Mouse (Mus musculus) mesoderm, embryonic 11.5 days (tissue): ENCODE results near the gene Samd5.

Experiments used
- DNase-seq: peaks from one replicate; pipeline ENCODE4 v3.0.0-alpha.2; 2012; ENCODE audit warnings: low read depth, low spot score

Gene Samd5

DNA sequence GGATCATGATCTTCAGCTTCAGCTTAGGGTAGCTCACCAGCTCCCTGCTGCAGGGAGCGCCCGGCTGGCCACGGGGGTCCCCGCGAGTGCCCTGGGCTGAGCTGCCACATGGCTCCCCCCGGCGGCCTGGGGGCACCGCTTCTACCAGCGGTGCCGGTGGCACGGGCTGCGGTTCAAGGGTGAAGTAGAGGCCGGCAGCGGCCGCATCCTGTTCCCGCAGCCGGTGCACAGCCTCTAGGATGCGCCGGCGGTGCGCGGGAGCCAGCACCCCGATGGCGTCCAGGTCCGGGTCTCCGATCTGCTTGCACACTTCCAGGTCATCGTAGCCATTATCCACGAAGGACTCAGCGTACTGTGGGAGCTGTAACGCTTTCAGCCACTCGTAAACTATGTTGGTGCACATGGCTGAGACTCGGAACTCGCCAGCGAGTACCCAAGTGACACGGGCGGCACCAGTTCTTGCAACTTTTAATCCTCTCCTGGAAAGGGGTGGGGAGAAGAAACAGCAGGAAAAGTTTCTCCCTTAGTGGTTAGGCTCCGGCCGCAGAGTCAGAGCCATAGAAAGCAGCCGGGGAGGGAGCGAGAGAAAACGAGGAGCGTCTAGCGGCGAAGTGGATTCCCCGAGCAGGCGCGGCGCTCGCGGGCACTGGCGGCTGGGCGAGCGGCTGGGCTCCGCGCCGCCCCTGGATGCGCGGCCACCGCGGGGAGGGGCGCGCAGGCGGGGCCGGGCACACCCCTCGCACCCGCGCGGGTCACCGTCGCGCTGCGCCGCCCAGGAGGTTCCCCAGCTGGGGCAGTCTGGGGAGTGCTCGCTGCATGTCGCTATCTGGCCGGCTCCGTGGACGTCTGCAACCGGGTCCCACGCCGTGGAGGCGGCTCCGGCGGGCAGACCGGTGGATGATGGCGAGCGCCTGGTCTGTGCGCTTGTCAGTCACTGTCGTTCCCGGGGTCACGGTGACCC, at the start of gene Samd5:
Samd5 (minus strand) TSS at position 648 of the 961 bp plus-strand sequence.
- DNase-seq = peak; percentile 62

DNA sequence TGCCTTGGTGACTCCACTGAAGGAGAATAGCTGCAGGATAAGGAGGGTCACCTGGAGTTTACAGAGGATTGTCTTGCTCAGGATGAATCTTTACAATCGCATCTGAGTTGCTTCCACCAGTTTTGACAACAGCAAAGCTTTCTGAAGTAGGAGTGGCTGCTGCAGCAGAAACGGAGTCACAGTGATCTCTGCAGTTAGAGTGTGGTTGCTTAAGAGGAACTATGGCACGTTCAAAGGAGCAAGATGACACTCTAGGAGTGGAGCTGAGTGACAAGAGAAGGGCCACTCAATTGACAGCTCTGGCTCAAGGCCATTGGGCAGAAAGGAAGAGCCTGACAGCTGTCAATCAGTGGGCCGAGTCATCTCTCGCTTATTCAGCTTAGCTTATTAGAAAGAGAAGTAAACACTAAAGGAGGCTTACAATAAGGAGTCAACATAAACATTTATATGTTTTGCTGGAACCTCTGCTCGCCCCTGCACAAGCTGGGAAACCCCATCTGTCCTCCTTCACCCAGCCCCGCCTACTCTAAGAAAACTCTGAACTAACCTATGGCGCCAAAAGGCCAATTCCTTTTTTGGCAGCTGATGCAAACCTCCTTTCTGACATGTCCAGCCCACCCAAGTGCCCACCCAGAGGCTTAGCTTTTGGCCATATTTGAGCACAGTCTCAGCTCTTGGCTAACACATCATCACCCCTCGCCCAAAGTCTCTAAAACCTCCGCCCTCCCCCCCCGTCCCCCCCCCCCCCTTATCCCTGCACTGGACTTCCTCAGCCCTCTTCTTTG, 47.7 kb upstream of the Samd5 start:
- no peak for DNase-seq

DNA sequence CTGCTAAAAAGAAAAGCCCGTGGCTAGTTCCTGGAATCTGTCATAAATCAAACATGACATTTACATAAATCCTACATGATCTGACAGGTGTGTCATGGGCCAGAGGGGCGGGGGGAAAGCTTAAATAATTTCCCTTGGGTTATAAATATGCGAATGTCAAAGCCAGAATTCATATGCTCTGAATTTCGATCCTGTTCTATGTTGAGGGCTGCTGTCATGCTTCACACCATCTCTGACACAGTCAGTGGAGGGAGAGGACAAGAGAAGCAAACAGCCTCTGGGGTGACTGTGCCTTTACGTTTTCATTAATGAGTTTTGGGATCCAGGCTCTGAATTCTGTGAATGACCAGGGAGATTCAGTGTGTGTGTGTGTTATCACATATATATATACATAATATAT, 45.0 kb upstream of the Samd5 start:
- no peak for DNase-seq

DNA sequence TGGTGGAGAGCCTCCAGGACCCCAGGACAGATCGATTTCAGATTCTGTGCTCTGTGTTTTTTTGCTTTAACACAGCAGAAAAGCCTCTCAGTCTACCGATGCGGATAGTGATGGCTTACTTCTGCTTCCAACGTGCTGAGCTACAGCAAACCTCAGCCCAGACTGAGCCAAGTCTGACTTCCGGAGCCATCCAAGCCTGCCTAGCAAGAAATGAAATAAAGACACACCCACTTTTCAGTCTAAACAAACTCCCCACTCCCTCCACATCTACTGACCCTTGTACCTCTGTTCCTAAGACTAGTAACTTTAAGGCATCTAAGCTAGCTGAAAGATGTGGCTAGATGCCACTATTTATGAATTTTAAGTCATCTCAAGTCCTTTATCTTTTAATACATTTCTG, 43.1 kb upstream of the Samd5 start:
- DNase-seq = no peak

DNA sequence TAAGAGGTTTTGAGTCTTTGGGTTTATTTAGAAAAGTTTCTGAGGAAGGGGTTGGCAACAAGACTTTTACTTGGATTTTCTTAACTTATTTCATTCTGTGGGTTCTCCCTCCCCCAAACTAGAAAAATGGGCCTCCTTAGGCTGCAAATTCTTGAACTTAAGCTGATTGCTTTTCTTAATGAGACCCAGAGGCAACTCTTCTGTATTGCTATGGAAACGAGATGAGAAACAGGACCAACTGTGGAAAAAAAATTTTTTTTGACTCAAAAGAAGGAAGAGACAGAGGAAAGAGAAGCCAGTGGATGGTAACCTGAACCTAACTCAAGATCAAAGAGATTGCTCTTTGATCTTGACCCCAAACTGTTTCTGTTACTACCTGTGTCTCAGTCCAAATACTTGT, 29.9 kb upstream of the Samd5 start:
- DNase-seq = no peak

DNA sequence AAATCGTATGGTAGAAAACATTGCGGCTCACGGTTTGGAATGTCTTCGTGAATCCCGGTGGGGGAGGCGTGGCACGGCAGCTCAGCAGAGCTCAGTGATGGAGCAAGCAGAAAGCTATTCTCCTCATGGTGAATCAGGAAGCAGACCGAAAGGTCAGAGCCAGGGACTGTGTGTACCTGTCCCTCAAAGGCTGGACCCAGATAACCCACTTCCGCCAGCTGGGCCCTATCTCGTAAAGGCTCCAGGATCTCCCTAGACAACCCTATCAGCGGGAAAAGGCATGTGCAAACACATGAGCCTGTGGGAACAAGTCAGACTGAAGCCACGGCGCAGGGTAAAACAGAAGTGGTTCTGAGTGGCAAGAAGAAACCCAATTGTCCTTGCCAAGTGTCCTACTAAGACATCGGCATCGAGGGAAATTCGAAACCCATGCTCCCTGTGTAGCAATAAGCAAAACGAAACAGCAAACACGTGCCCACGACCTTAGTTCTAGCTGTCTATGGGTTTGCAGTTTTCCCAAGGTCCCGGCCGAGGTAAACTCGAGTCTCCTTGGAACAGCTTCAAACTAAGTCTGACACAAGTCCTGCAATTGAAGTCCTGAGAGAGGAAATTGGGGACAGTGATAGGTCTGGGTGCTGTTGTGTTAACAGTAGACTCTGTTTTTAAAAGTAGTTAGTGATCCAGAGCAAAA, 24.2 kb upstream of the Samd5 start:
- no peak for DNase-seq

DNA sequence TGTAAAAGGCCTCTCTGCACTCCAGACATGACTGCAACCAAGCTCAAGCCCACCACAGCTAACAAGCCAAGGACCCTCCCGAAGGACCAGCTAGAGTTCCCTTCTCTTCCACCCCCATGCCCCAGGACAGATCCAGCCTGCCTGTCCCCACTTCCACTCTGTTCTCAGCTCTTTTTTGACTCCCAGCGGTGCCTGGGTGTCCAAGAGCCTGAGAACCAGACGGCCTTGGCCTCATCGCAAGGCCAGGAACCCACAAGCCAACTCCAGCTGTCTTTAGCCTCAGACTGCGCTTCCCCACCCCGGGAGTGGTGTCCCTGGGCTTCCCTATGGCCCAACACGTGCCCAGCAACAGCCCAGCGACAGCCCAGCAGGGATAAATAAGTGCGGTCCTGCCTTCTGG, 23.1 kb upstream of the Samd5 start:
- no peak for DNase-seq

DNA sequence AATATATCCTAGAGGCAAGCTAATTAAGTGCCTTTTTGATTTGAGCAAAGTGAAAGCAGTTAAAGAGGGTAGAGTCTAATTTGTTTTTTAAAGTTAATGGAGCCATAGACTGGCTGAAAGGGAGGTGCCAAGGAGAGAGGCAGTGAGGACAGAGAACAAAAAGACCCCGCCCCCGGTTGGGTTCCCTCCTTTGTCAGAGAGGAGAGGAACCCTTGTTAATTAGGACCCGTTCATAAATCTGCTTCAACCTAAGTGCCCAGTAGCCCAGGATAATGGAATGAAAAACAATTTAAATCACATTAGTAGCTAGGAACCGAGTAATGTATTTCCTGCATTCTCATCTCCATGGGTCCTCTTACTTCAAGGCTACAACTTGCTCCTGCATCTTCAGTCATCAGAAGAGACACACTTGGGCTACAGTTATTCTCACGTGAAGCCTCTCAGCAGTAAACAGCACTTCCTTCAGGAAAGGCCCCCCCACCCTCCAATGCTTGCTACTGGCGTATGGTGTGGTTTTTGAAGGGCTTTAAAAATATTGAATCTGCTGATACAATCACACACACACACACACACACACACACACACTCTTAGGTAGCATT, 21.6 kb upstream of the Samd5 start:
- DNase-seq = peak; percentile 57

DNA sequence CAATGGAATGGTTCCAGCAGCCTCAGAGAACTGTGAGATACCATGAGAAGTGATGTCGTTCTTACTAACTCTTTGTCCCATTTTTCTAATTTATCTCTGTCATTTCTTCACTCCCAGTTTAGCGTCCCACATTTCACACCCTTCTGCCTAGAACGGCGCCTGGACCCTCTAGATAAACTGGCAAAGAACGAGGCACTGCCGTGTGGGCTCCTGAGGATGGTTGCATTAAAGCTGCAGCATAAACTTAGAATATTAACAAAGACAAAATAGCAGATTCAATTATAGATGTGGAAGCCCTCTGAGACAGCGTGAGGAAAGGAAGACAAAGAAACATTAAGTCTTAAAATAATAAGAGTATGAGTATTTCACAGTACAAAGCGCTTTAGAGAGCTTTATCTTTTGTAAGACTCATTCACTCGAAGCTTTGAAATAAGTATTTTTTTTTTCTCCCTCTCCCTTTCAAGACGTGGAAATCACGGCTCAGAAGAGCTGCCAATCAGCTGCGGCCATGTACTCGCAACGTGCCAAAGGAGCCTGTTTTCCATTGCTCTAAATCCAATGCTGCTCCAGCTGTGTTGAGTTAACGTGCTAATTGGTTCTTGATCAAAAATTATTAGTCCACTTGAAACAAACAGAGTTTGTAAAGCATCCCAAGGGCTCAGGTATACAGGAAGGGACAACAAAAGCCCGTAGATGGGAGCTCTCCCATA, 19.1 kb upstream of the Samd5 start:
- no peak for DNase-seq

DNA sequence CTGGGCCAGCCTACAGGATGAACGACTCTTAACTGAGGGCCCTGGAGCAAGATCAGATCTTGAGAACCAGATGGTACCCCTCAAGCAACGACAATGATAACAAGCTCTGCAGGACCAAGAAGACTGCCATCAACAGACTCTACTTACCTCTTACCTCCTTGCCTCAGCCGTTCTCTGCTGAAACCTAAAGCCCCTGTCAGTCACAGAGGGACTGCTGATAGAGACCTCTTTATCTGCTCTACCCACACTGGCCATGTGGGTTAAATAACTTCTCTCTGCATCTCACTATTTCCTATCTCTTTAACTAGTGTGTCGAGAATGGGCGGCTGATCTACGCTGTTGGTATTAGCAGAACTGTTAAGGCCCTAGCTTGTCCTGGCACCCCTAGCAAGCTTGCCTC, 5.9 kb upstream of the Samd5 start:
- DNase-seq = no peak

DNA sequence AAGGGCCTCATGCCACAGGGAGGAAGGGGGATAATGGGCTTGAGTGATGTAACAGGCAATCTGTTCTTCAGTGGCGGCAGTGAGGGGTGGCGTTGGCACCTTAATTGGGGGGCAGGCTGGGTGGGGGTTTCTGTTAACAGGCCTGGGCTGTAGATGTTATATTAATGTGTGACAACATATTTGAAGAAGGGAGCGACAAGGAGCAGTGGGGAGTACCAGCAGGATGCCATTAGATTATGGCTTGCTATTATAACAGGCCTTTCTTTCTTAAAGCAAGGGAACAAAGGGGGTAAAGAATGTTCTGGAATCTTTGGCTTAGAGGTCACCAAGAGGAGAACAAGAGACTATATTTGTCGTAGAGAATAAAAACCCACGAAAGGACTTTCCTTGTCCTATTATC, 4.9 kb upstream of the Samd5 start:
- DNase-seq = no peak

DNA sequence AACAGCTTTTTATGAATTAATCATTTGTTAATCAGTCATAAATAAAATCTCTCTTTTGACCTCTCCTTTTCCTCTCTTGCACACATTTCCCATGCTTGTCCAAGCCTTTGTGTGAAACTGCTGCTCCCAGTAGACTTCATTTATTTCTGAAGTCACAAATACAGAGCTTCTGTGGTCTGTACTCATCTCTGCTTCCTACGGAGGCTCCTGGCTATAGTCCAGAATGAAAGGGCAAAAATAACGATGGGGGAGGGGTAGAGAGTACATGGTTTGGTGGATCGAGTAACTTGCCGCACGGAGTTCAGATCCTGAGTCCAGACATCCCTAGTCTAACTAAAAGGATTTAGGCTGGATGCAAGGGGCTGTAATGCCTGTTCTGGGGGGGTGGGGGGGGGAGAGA, 3.1 kb upstream of the Samd5 start:
- no peak for DNase-seq

DNA sequence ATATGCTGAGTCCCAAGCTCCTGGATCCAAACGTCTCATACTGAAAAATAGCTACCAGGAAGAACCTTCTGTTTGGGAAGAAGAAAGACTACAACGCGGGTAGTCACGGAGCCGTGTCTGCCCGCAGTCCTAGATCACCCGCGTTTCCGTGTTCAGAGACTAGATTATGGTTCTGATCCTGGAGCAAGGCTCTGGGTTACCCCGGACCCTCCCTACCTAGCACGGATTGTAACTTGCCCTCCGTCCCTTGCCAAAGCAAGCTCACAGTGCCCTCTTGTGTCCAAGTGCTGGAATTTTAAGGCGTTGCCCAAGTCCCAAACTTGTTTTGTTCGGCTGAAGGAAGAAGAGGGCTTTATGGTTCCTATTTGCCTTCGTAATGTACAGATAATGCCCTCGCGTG, 1.9 kb upstream of the Samd5 start:
- DNase-seq = peak; percentile 90

DNA sequence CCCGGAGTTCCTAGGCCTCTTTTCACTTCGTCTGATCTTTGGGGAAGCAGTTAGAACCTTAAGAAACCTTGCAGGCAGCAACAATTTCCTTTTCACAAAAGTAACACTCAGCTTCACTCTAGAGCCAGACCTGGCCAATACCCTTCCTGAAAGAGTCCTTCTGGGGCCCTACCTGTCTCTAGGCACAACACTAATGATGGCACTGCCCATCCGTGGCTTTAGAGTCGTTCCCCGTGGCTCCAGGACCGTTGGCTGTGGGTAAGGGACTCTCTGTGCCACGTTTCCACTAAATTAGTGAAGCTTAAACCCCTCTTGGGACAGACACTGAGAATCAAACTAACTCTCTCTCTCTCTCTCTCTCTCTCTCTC, 1.4 kb upstream of the Samd5 start:
- DNase-seq = no peak

DNA sequence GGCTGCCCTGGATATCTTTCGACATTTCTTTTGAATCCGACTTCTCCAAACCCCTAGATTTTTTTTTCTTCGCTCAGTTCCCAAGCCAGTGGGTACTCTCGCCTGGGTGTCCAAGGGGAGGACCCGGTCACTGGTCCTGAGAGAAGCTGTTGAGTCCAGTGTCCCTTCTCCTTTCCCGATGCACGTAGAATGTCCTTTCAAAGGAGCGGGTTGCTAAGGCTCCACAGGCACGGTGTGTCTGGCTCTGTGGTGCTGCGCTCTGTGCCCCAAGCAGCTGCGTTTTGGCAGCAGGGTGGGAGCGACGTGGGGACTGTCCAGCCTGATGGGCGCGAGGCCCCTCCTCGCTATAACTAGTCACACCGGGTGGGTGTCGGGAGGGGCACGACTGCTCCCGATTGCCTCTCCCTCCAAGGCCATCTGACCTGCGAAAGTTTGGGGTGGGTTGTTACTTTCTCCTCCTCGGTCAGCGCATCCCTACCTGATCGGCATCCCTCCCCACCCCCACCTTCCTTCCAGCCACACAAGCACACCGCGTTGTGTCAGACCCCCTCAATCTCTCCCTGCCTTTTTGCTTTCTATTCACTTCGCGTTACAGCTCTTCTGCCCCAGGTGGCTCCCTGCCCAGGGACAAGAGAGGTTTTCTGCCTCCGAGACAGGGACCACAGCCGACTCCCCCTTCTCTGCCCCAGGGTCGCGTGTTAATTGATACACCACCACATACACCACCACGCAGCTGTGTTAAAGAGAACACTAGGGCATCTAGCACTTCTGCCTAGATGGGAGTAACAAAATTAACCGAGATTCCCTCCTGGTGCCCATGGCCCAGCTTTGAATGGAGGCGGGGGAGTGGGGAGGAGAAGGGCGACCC, 776 bp upstream of the Samd5 start:
- DNase-seq = peak; percentile 28

DNA sequence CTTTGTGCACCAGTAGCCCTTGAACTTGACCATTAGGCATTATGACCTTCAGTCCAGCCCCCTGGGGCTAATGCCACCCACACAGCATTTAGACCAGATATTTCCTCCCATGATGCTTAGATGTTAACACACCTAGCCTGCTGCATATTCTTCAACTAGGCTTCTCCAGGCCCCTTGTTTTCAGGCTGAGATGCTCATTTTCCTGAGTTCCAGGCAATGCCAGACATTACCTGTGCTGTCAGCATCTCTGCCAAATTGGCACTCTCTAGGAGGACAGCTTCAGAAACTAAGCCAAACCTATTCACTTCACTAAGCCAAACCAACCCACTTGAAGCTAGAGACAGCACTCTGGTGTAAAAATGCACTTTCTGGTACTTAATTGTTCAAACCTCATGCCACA, 1.7 kb downstream of the Samd5 start:
- DNase-seq = no peak

DNA sequence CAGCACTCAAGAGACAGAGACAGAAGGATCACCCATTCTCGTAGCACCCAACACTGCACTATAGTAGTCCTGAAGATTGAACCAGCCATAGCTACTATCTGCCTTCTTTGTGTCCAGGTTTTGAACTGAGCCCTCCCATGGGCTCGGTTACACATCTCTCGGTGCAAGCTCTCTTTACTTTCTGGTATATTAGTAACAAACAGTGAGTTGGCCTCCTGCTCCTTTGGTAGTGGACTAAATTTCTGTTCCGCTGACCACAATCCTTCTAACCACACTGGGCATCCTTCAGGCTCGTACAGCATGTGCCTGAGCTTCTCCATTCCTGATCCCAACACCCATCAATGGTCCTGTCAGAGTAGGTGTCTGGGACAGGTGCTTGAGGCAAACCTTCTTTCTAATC, 2.3 kb downstream of the Samd5 start:
- no peak for DNase-seq

DNA sequence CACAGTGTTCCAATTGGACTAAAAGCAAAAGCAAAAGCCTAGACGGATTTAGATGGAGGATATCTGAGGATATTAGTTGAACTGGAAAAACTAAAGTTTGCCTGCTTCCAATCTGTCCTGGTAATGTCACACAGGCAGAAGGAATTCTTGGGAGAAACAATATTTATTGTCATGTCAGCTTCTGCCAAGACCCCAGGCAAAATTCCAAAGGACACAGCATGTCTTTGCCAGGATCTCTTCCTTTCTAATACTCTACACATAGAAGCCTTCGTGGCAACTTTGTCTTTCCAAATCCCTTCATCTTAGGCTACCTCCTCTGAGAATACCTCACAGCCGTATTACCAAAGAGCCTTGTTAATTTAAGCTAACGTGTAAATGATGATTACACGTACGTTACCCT, 4.7 kb downstream of the Samd5 start:
- DNase-seq = no peak

DNA sequence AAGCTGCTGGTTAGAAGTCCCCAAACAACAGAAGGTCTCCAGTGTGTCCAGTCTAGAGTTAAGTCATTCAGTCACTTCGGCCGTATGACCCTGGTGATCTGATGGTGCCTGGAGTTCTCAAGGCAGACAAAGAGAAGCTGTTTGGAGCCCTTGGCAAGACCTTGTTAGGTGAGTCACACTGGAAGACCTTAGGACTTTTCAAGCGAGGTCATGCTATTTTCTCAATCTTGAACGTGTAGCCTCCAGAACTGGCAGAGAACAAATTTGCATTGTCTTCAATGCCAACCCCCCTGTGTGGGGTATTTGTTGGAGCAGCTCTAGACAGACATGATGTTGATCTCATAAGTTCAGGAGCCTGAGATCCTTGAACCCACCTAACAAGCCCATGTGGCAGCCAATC, 6.2 kb downstream of the Samd5 start:
- no peak for DNase-seq

DNA sequence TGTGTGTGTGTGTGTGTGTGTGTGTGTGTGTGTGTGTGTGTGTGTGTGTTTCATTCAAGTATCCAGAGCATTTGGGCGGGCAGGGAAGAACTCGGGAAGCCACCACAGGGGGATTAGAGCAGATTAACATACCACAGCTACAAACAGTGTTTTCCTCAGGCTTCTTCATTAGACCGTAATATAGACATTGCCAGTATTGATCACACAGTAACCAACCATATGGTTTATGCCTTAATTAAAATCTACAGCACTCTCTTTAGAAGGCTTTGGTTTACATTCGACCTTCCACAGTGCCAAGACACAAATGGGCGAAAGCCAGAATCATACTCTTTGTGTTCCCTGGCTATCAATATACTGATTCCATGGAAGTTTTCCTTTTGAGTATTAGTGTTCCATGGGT, 22.1 kb downstream of the Samd5 start:
- DNase-seq = no peak
